Mouse (Mus musculus): ENCODE results near the gene Slc35e3.
"Not testable (repeated sequence)": the region's sequence is repeated elsewhere in the genome, so short reads cannot be mapped to it uniquely, and the experiment has no call there.

Slc35e3 gene

DNA sequence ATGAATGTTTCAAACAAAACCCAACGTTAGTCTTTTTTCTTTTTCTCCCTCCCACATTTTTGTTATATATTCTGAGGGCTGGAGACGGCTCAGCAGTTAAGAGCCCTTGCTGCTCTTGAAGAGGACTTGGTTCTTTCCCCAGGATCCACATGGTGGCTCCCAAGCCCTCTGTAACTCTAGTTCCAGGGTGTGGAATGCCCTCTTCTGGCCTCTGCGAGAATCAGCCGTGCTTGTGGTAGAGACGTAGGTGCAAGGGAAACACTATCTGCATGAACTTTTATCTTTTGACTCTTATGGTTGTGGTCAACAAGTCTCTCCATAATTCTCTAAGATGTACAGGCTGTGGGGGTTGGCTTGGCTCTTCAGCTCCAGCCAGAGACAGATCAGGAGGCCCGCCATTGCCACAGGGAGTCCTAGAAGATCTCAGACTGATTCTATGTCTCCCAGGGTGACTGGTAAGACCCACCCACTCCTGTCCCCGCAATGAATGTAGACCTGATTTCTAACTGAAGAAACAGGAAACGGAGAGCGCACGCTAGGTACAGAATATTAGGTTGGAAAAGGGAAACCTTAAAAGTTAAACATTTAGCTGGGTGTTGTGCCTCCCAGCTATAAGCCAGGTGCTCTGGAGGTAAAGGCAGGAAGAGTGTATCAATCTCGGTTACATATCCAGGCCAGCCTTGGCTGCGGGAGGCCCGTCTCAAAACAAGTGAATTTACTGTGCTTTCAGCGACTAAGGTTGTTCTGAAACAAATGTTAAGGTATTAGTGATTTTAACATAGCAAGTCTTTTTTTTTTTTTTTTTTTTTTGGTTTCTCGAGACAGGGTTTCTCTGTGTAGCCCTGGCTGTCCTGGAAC, 14.7 kb downstream of the Slc35e3 start:
- DNase-seq: peak; percentile 82

DNA sequence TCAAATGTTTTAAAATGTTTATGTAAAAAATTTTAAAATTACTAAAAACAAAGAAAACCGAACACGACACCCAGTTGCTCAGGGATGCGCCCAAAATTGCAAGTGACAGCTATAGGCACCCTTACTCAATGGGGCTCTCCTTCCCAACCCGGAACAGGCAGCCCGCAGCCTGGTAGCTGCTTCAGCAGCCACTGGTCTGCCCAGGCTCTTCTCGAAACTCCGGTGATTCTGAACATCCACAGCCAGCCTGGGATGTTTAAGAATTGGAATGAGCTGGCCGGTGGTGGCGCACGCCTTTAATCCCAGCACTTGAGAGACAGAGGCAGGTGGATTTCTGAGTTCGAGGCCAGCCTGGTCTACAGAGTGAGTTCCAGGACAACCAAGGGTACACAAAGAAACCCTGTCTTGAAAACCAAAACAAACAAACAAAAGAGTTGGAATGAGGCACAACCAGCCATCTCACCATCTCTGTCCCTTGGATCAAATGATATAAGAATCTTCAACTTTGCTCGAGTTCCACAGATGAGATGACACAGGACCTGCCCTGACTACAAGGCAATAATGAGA, 15.4 kb downstream of the Slc35e3 start:
- DNase-seq: no peak

DNA sequence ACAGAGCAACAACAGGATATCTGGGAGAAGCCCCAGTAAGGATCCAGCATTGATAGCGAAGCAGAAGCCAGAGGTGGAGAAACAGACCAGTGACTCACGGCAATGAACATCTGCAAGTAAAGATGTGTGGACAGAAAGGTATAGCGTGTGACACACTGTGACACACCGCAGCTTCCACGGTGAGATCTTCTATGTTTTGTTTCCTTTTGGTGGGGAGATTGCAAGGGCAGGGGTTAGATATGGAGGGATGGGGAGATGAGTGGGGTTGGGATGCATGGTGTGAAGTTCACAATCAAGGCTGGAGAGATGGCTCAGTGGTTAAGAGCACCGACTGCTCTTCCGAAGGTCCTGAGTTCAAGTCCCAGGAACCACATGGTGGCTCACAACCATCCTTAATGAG, 16.0 kb downstream of the Slc35e3 start:
- DNase-seq: no peak

DNA sequence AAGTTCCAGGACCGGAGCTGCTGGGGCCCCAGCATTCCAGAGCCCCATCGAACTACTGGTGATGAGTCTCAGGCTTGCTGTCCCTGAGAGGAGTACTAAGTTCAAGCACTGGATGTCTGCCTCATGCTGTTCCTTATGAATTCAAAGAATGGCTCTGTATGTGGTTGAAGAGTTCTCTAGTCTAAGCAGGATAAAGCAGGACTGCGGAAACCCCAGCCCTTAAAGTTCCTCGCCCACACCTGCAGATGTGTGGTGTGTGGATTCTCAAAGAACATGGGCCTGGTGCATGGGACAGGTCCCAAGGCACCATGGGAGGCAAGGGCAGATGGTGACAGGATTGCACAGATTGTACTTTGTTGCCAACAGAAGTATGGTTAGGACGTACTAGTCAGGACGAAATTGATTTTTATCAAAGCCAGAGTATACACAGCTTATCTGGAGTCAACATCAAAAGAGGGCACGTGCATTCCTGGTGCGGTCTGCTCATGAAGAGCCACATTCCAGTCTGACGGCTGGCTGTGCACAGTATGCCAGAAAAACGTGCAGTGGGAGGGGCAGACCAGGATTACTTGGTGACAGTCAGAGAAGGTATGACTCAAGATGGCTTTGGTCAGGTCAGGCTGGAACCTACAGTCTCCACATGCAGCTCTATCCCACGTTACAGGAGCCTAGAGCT, 16.9 kb downstream of the Slc35e3 start:
- DNase-seq: peak; percentile 68

DNA sequence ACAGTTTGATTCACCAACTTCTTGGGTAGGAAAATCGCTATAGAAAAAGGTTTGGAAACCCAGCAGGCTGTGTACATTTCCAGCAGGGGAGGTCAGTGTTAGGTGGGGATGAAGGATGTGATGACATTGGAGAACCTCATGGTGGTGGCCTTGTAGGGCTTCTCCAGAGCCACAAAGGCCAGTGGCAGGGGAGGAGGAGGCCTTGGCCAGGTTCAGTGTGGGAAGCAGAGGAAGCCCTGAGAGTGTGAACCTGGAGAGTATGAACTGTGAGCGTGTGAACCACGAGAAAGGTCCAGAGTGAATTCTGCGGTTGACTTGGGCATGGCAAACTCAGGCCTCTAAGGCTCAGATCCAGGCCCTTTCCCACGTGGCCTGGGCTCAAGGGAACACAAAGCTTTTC, 17.6 kb downstream of the Slc35e3 start:
- no peak for DNase-seq

DNA sequence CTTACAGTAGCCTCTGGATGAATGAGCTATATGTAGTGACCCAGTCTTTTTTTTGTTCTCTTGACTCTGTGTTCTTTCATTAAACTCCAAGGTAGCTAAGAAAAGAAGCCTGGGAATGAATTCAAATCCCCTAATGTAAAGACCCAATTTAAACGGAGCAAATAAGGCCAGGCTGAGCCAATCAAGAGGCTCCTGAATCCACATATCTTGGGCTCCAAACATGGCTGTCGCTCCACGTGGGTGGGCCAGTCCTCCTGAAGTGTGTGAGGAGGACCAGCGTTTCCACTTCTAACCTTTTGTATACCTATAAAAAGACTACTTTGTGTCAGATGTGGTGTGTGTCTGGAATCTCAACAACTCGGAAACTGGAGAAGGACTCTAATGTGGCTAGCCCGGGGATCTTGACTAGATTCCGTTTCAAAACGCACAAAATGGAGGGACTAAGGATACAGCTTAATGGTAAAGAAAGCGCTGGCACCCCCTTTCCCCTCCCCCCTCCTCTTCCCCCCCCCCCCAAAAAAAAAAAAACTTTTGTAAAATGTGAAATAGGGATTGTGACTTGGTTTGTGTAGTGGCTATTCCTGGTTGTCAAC, 18.6 kb downstream of the Slc35e3 start:
- no peak for DNase-seq

DNA sequence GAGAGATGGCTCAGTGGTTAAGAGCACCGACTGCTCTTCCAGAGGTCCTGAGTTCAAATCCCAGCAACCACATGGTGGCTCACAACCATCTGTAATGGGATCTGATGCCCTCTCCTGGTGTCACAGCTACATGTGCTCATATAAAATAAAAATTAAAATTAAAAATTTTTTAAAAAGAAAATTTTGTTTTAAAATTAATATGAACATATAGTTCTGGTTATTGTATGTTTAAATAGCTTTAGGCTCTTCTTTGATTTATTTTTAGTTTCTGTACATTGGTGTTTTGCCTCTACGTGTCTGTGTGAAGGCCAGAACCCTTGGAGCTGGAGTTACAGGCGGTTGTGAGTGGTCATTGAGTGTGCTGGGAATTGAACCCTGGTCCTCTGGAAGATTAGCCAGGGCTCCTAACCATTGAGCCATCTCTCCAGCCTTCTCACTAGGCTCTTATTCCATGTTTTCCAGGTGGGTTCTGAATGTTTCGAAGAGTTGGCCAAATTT, 19.2 kb downstream of the Slc35e3 start:
- no peak for DNase-seq

DNA sequence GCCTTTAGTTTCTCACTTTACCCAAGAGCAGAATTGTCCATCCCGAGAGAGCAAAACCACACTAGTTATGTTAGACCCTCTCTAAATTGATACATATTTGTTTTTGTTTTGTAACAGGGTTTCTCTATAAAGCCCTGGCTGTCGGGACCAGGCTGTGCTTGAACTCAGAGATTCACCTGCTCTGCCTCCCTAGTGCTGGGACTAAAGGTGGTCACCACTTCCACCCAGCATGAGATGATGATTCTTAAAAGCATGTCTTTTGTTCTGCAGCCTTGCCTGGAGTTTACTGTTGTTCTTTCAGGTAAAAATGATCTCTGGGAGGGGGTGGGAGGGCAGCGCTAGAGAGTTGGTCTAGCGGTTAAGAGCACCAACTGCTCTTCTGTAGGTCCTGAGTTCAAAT, 19.8 kb downstream of the Slc35e3 start:
- DNase-seq: no peak

DNA sequence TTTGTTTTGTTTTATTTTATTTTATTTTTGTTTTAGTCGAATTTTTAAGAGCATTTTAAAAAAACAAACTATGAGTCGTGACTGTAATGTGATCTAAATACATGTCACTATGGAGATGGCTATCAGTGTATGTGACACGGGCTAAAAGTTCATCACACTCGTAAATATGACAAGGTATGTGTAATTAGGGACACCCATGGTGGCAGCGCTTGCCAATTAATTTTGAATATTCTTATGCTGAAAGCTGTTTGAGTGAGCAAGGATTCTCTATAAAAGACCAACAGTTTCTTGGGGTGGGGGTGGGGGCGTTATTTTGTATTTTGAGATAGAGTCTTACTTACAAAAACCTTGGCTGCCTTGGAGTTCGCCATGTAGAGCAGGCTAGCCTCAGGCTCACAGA, 20.5 kb downstream of the Slc35e3 start:
- no peak for DNase-seq

DNA sequence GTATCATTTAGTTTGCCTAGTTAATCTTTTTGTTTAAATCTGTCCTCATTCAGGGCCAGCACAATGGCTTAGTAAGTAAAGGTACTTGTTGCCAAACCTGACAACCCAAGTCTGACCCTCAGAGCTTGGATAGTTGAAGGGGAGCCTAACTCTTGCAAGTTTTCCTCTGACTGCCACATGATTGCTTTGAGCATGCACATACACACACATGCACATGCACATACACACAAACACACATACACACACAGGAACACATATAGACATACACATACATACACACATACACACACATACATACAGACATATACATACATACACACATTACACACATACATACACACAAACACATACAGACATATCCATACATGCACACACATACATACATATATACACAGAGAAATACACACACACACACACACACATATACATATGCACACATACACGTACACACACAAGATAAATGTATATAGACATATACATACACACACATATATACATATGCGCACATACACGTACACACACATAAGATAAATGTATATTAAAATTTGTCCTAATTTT, 21.3 kb downstream of the Slc35e3 start:
- DNase-seq: no peak

DNA sequence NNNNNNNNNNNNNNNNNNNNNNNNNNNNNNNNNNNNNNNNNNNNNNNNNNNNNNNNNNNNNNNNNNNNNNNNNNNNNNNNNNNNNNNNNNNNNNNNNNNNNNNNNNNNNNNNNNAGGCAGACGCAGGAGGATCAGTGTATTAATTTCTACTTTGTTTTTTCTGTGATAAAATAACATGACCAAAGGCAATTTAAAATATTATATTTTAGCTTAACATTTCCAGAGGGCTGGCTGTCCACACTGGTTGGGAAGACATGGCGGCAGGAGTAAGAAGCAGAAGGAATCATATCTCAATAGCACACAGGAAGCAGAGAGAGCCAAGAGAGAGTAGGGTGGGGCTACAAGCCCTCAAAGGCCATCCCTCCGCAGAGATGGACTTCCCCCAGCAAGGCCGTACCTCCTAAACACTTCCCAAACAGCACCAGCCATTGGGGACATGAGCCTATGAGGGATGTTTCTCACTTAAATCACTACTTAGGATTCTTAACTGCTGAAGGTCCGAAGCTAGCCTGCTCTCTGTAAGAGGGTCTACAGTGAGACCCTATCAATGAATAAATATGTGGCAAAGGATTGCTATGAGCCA, 21.9 kb downstream of the Slc35e3 start:
- DNase-seq: no peak

DNA sequence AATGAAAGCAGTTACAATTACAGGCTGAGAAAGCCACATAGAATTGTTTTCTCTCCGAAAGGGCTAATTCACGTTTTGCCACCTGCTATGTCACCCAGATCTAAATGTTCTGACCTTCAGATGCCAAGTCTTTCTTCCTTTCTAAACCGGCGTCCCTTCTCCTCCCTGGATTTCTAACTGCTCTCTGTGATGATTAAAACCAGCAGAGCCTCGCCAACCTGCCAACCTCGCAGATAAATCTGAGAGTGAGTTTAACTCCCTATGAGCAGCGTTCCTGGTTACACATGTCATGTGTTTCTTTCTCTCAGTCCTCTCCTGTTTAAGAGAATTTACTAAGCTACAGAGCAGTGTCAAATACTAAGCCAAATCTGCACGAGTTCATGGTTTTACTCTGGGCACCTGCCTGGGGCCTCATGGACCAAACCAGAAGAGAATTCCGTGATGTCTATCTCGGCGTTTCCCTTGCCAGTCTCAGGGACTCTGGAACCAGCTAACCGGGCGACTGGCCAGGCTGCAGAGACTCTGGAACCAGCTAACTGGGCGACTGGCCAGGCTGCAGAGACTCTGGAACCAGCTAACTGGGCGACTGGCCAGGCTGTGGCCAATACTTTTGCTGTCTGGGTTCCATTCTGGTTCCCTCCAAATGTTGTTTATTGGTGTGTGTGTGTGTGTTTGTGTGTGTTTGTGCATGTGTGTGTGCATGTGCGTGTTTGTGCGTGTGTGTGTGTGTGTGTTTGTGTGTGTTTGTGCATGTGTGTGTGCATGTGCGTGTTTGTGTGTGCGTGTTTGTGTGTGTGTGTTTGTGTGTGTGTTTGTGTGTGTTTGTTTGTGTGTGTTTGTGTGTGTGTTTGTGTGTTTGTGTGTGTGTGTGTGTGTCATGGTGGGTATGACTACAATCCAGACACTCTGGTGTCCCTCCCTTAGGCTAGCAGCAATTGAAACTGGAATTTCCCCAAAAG, 27.7 kb downstream of the Slc35e3 start:
- peak; percentile 38 for DNase-seq

DNA sequence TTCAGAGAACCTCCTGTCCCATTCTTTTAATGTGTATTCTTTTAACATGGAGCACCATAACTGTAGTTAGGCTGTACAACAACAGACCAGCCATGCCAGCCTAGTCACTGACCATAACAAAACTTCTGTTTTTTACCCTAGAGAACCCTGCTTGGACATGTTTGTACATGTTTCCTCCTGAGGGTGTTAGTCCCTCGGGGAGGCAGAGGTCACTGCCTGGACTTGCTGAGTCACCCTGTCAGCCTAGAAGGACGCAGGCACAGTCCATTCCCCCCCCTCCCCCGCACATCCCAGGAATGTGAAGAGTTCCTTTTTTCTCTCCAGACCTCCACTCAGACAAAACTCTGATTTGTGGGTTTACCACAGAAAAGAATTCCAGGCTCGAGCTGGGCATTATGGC, 28.6 kb downstream of the Slc35e3 start:
- peak; percentile 64 for DNase-seq

DNA sequence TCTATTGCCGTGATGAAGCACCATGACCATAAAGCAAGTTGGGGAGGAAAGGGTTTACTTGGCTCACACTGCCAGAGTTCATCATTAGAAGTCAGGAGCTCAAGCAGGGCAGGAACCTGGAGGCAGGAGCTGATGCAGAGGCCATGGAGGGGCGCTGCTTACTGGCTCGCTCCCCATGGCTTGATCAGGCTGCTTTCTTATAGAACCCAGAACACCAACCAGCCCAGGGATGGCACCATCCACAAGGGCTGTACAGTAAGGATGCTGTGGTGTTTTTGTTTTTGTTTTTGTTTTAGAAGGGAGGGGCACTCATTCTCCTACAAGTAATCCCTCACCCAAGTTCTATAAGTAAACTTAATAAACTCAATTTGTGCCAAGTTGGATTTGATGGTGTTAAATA, 29.5 kb downstream of the Slc35e3 start:
- no peak for DNase-seq

DNA sequence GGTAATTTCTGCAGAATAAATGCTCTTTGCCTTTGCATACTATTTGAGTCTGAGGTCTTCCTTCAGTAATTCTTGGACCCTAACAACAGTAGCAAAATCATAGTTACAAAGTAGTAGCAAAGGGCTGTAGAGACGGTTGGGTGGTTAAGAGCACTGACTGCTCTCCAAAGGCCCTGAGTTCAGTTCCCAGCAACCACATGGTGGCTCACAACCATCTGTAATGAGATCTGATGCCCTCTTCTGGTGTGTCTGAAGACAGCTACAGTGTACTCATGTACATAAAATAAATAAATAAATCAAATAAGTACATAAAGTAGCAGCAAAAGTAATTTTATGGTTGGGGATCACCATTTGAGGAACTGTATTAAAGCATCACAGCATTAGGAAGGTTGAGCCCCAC, 30.5 kb downstream of the Slc35e3 start:
- not testable (repeated sequence) for DNase-seq

DNA sequence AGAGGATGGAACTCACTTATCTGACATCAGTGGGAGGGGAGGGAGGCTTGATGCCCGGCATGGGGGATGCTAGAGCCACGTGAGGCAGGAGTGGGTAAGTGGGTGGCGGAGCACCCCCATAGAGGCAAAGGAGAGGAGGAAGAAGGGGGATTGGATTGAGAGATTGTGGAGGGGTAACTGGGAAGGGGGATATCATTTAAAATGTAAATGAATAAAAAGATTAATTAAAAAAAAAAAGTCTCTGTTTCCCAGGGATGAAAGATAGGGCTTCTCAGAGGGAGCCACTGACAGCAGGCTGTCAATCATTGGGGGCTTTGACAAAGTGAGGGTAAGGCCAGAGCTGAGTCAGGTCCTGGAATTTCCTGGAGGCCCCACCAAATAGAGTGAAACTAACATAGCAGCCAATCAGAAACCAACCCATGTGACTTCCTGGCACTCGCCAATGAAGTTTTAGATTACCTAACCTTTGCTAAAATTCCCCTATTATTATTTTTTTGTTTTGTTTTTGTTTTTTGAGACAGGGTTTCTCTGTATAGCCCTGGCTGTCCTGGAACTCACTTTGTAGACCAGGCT, 31.2 kb downstream of the Slc35e3 start:
- no peak for DNase-seq

DNA sequence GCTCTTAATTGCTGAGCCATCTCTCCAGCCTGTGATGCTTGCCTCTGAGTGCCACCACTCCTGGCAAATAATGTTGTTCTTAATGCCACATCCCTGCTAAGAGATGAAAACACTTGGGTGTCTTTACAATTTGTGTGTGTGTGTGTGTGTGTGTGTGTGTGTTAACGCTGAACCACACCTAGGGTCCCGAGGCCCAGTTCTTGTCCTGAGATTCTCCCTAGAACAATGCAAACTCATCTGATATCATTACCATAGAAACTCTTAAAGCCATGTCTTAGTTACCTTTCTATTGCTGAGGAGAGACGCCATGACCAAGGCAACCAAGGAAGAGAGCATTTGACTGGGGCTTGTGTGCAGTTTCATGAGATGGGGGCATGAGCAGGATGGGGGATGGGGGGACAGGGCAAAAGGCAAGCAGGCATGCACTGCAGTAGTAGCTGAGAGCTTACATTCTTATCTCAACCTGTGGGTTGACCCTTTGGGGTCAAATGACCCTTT, 32.1 kb downstream of the Slc35e3 start:
- no peak for DNase-seq

DNA sequence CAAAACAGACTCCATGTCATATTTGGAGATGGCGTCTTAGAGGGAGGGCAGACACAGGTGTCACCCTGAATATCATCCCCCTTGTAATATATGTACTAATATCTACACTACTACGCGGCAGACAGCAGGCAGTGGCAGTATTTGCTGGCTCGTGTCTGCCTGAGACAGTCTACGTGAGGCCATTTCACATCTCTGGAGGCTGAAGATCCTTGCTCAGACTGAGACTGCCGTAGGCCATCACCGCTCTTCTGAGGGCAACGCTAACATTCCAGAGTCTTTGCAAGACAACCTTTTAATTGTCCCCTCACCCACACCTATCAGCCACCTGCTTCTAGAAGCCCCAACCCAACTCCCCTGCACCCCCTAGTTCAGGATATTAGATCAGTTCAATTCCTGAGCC, 32.7 kb downstream of the Slc35e3 start:
- no peak for DNase-seq

DNA sequence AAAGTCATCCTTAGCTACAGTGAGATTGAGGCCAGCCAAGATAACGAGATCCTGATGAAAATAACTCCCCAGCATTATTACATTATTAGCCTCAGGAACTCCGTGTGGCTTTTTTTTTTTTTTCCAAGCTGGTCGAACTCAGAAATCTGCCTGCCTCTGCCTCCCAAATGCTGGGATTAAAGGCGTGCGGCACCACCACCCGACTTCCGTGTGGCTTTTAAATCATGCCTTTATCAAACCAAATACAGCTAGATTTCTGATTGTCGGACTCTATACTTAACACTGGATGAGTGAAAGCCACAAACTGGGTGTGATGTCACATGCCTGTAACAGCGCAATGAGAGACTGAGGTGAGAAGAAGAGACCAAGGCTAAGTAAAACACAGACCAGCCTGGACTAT, 33.3 kb downstream of the Slc35e3 start:
- DNase-seq: no peak

DNA sequence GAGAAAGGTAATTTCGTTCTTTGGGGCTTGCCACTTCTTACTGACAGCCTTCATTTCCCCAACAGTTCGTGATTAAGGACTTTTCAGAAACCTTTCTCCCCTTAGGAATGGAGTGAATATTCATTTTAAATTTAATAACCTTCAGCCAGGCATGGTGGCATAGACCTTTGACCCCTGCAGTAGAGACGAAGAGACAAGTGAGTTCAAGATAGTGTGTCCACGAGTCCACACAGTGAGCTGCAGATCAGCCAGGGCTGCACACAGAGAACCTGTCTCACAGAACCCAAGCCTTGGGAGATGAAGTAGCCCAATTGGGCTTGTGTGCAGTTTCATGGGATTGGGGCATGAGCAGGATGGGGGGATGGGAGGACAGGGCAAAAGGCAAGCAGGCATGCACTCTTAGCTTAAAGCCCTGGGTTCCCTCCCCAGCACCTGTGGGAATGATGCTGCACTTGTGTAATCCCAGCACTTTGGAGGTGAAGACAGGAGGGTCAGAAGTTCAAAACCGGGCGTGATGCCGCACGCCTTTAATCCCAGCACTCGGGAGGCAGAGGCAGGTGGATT, 33.9 kb downstream of the Slc35e3 start:
- DNase-seq: no peak

DNA sequence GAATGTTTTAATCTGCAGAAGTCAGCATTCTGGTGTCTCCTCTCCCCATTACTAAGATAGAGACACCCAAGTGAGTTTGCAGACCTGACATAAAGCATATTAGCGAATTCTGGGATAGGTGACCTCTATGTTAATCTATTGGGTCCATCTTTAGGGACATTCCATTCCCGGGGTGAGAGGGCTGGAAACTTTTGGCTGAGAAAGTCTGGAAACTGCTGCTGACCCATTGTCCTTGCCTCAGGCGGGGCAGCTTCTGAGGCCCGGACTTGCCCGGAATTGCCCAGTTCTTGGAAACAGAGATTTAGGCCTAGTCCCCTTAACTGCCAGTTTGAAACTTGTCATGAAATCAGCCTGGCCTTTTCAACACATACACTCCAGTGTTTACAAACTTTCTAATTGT, 34.8 kb downstream of the Slc35e3 start:
- no peak for DNase-seq
